Mouse (Mus musculus) adrenal gland, postnatal 36 days (tissue): ENCODE results near the gene Sept7. TPM values are rescaled to one million over a fixed set of nuclear protein-coding genes. Genes with fewer than 3 reads are reported as not detected.

Source experiments
- total RNA-seq, 2 experiments: library from RNA; stranded (reverse); gene quantifications; 2 replicates each; pipeline ENCODE4 v1.2.3; 2021

Sept7 gene
- total RNA-seq, 2 experiments from 2014 or later: 112 to 128 TPM

Other genes starting within 250 kb of the Sept7 start
- not detected for gene Gm10181, start 163.0 kb upstream of the Sept7 start, total RNA-seq
- 10 to 100 TPM; 49.2 to 58.7 TPM for gene Herpud2, start 100.6 kb upstream of the Sept7 start, total RNA-seq
- gene Eepd1, start 229.1 kb downstream of the Sept7 start, total RNA-seq: 10 to 100 TPM; 43.6 to 66.9 TPM